Mouse (Mus musculus) hindbrain, embryonic 11.5 days (tissue): ENCODE results near the gene Shld2. TPM values are rescaled to one million over a fixed set of nuclear protein-coding genes. Genes with fewer than 3 reads are reported as not detected.

Experiments used
- ATAC-seq: fragments of 200-750 bp; cut with Nextera tagmentation; 2 replicates; pipeline ENCODE4 v1.8.0; 2017; ENCODE audit warnings: mild to moderate bottlenecking, moderate TSS enrichment, moderate library complexity; ENCODE audit not compliant: low FRiP score
- DNase-seq: peaks from one replicate; pipeline ENCODE4 v3.0.0-alpha.2; 2015; ENCODE audit warnings: low spot score
- H3K27ac ChIP-seq: fragments of 300-500 bp; sonication (generic); 2 replicates; pipeline ENCODE4 v1.5.1; 2014; ENCODE audit warnings: mild to moderate bottlenecking, low read depth, low read length
- H3K27me3 ChIP-seq: fragments of 300-500 bp; sonication (generic); 2 replicates; pipeline ENCODE4 v1.6.1; 2014; ENCODE audit warnings: mild to moderate bottlenecking, low read length, moderate library complexity, mixed read lengths; ENCODE audit not compliant: control insufficient read depth, insufficient read depth
- H3K36me3 ChIP-seq: fragments of 300-500 bp; sonication (generic); 2 replicates; pipeline ENCODE4 v1.6.1; 2014; ENCODE audit warnings: mild to moderate bottlenecking, low read length, moderate library complexity, mixed read lengths; ENCODE audit not compliant: control insufficient read depth, insufficient read depth
- H3K4me1 ChIP-seq: fragments of 300-500 bp; sonication (generic); replicated peaks from 2 replicates; pipeline ENCODE4 v1.6.1; 2014; ENCODE audit warnings: low read length, mixed read lengths; ENCODE audit not compliant: control insufficient read depth, insufficient read depth
- H3K4me2 ChIP-seq: fragments of 300-500 bp; sonication (generic); replicated peaks from 2 replicates; pipeline ENCODE4 v1.6.1; 2014; ENCODE audit warnings: mild to moderate bottlenecking, low read depth, low read length
- H3K4me3 ChIP-seq: fragments of 300-500 bp; sonication (generic); 2 replicates; pipeline ENCODE4 v1.5.1; 2014; ENCODE audit warnings: low read depth, low read length
- H3K9ac ChIP-seq: fragments of 300-500 bp; sonication (generic); 2 replicates; pipeline ENCODE4 v1.6.1; 2014; ENCODE audit warnings: low read depth, low read length
- H3K9me3 ChIP-seq: fragments of 300-500 bp; sonication (generic); 2 replicates; pipeline ENCODE4 v1.6.1; 2016; ENCODE audit warnings: low read length; ENCODE audit not compliant: control insufficient read depth
- WGBS: fragments of 180-500 bp; shearing (Covaris S2); extraction: QIAGEN DNeasy Blood & Tissue Kit; methylation state at CpG from one replicate; pipeline ENCODE4 v1.1.7; 2014; 5-methylcytosine and 5-hydroxymethylcytosine counted together
- polyA plus RNA-seq: library from polyadenylated mRNA; unstranded; fragments of >200 nt; fragmentation: Nextera tagmentation; extraction: Ambion mirVana; gene quantifications from 2 replicates; pipeline ENCODE4 v1.2.1, GENCODE M21; 2014

Gene Shld2
- polyA plus RNA-seq, 1 experiment from 2014 or later, result 7.1 TPM

- H3K4me1 ChIP-seq, result no peaks in the 10 kb centered on the region
- 87% methylated on average over 15 of the region's 15 CpGs for WGBS
- H3K27me3 ChIP-seq, result no peaks in the 10 kb centered on the region
- no peak overlapping the region for H3K27ac ChIP-seq
- DNase-seq (no peak), ATAC-seq (no peak)
- H3K9me3 ChIP-seq, result no peaks in the 10 kb centered on the region
- no peaks in the 10 kb centered on the region for H3K36me3 ChIP-seq
- H3K9ac ChIP-seq, result no peak overlapping the region
- no peak overlapping the region for H3K4me3 ChIP-seq
- no peak overlapping the region for H3K4me2 ChIP-seq
Measured at GRCm38 (mm10) chr14:34195466-34195865, 114.8 kb downstream of the Shld2 start.

GRCm38 (mm10) chr14:34193879-34194278 is 116.4 kb downstream of the Shld2 start:
- no peaks in the 10 kb centered on the region for H3K36me3 ChIP-seq
- no peaks in the 10 kb centered on the region for H3K4me1 ChIP-seq
- no peak for DNase-seq
- no peak overlapping the region for H3K4me2 ChIP-seq
- H3K27ac ChIP-seq, result no peak overlapping the region
- no peak overlapping the region for H3K4me3 ChIP-seq
- no peaks in the 10 kb centered on the region for H3K27me3 ChIP-seq
- 77% methylated on average over 4 of the region's 4 CpGs for WGBS
- H3K9ac ChIP-seq, result no peak overlapping the region
- H3K9me3 ChIP-seq, result no peaks in the 10 kb centered on the region
- no peak for ATAC-seq

- Histone ChIP-seq H3K9me3 (no peaks in the 10 kb centered on the region), H3K27me3 (no peaks in the 10 kb centered on the region), H3K4me1 (no peaks in the 10 kb centered on the region), H3K4me3 (no peak overlapping the region), H3K27ac (no peak overlapping the region), H3K4me2 (no peak overlapping the region), H3K36me3 (no peaks in the 10 kb centered on the region), H3K9ac (no peak overlapping the region)
- ATAC-seq, result no peak
- no peak for DNase-seq
- WGBS, result 71% methylated on average over 7 of the region's 7 CpGs
Measured at GRCm38 (mm10) chr14:34190361-34190760, 119.9 kb downstream of the Shld2 start.

- Histone ChIP-seq H3K9me3 (no peaks in the 10 kb centered on the region), H3K27me3 (no peaks in the 10 kb centered on the region), H3K4me1 (no peaks in the 10 kb centered on the region), H3K9ac (no peak overlapping the region), H3K36me3 (no peaks in the 10 kb centered on the region), H3K4me3 (no peak overlapping the region), H3K4me2 (no peak overlapping the region), H3K27ac (no peak overlapping the region)
- ATAC-seq, result no peak
- 68% methylated on average over 5 of the region's 5 CpGs for WGBS
- peak; percentile 21 for DNase-seq
Measured at GRCm38 (mm10) chr14:34188629-34189028, 121.7 kb downstream of the Shld2 start.

Other genes with a start within 250 kb of the Shld2 start
- gene Anxa8, start 224.5 kb downstream of the Shld2 start, polyA plus RNA-seq, result 1.5 and 1.8 TPM in 2 replicates
- gene A630023A22Rik, start 207.7 kb downstream of the Shld2 start, polyA plus RNA-seq, result not detected in 2 replicates
- gene Npy4r, start 158.0 kb downstream of the Shld2 start, polyA plus RNA-seq, result 0.04 TPM in 1 of 2 replicates, not detected in the other
- gene Gprin2, start 108.8 kb downstream of the Shld2 start, polyA plus RNA-seq, result 0.33 and 0.74 TPM in 2 replicates
- gene Syt15, start 90.9 kb downstream of the Shld2 start, polyA plus RNA-seq, result 0.32 TPM in 1 of 2 replicates, not detected in the other
- 86.0 and 95.1 TPM in 2 replicates for gene Glud1, start 234 bp upstream of the Shld2 start, polyA plus RNA-seq
- gene Fam25c, start 44.9 kb upstream of the Shld2 start, polyA plus RNA-seq, result not detected in 2 replicates
- 123 and 152 TPM in 2 replicates for gene Sncg, start 64.3 kb upstream of the Shld2 start, polyA plus RNA-seq
- 4.4 and 4.7 TPM in 2 replicates for gene Mmrn2, start 65.0 kb upstream of the Shld2 start, polyA plus RNA-seq
- gene Bmpr1a, start 192.8 kb upstream of the Shld2 start, polyA plus RNA-seq, result 44.9 and 48.9 TPM in 2 replicates
- gene 9230112D13Rik, start 212.3 kb upstream of the Shld2 start, polyA plus RNA-seq, result not detected in 2 replicates